Mouse (Mus musculus) T-cell, adult 2 months (primary cell): ENCODE results near the gene Gna11.
A peak's percentile ranks its signal among the peaks of the same experiment; 100 is the strongest.

Source experiments
- DNase-seq: peaks from one replicate; pipeline ENCODE4 v3.0.0; 2022; ENCODE audit warnings: low spot score

The Gna11 gene

DNA sequence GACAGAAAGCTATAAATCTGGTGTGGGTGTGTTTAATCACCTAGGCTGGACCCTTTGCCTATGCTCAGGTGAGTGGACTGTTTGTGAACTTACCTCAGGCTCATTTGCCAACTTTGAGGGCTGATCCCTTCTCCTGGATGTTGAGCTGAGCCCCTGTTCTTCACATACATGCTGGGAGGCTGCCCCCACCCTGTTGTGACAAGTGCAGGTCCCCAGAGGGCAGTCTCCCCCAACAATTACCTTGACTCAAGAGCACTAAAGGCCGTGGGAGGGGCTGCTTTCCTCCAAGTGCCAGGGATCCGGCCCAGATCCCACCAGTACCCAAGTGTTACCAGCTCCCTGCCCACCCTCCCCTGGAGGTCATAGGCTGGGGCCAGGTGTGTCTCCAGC, 59.9 kb downstream of the Gna11 start:
- DNase-seq = peak; percentile 53

- no peak for DNase-seq
Observed at GRCm38 (mm10) chr10:81484441-81485059, 60.4 kb downstream of the Gna11 start.

DNA sequence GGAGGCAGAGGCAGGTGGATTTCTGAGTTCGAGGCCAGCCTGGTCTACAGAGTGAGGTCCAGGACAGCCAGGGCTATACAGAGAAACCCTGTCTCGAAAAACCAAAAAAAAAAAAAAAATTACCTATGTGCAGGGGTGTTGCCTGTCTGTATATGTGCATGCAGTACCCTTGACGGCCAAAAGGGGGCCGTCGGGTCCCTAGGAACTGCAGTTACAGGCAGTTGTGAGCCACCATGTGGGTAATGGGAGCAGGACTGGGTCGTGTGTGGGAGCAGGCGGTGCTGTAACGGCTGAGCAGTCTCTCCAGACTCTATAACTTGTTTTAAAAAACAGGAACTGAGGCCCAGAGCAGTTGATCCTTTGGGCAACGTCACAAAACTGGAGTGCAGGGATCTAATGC, 61.0 kb downstream of the Gna11 start:
- DNase-seq = peak; percentile 69

DNA sequence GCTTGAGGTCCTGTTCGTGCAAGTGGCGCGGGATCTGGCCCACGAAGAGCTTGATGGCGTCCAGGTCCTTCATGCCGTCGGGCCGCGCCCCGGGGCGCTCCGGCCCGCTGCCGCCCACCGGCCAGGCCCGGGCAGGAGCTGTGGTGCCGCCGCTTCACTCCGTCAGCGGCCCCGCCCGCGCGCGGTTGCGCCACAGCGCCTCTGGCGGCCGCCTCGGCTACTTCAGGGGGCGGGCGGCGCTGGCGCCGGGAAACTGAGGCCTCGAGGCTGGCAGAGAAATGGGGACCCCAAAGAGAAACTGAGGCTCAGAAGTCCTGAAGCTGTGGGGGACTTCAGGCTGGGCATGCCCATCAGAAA, 62.5 kb downstream of the Gna11 start, which contains the start of gene Celf5:
Gene Celf5 (minus strand): TSS at position 177 of the 357 bp plus-strand sequence.
- peak; percentile 54 for DNase-seq

DNA sequence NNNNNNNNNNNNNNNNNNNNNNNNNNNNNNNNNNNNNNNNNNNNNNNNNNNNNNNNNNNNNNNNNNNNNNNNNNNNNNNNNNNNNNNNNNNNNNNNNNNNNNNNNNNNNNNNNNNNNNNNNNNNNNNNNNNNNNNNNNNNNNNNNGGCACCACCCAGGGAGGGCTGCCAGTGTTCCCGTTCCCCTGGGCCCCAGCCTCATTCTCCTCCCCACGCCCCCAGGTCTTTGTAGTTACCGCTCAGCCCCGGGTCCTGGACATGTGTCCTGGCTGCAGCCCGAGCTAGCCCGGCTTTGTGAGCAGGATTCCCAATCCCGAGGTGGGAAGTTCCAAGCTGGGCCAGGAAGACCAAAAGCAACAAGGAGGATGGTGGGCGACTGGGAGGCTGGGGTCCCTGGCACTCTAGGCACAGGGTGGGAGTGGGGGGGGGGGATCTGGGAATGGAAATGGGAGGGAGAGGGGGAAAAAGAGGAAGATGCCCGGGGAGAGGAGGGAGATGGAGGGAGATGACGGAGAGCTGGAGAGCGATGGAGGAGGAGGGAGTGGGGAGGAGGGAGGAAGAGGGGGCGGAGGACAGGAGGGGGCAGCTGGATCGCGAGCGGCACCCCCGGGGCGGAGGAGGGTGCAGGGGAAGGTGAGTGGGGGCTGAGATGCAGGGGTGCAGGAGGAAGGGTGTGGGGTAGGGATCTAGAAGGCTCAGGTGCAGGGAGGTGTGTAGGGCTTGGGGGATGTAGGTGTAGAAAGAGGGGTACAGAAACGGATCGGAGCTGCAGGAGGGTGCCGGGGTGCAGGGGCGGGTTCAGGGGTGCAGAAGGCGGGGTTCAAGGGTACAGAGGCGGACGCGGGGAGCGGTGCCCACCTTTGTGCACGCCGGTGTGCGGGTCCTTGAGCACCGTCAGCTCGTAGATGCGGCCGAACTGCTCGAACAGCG, 63.1 kb downstream of the Gna11 start:
- DNase-seq = no peak
